Mouse (Mus musculus): Measurements from ENCODE around the gene Slc1a5. TPM values are rescaled to one million over a fixed set of nuclear protein-coding genes. Genes with fewer than 3 reads are reported as not detected.

Gene Slc1a5
- total RNA-seq, 2 experiments from 2014 or later = 22.6 to 28.7 TPM

GRCm38 (mm10) chr7:16781555-16781815, 345 bp downstream of the Slc1a5 start:
- intact Hi-C loops (cut with DNase I) = loop anchor here (2.0 kb wide), 2 partner anchors 21 to 35 kb away; no protein-coding TSS in a partner anchor
- DNase-seq = no peak

- DNase-seq = peak; percentile 37 to 51
- intact Hi-C loops (cut with DNase I) = loop anchor here (2.0 kb wide), 2 partner anchors 21 to 35 kb away; no protein-coding TSS in a partner anchor
These were observed 845 bp downstream of the Slc1a5 start for GRCm38 (mm10) chr7:16781816-16782554.

- peak; percentile 27 to 38 for DNase-seq
- intact Hi-C loops (cut with DNase I) = no loop called here
These were observed 1.5 kb downstream of the Slc1a5 start for GRCm38 (mm10) chr7:16782555-16783125.

- peak; percentile 23 to 32 for DNase-seq
- intact Hi-C loops (cut with DNase I) = no loop called here
These were observed 2.1 kb downstream of the Slc1a5 start for GRCm38 (mm10) chr7:16783224-16783688.

DNA sequence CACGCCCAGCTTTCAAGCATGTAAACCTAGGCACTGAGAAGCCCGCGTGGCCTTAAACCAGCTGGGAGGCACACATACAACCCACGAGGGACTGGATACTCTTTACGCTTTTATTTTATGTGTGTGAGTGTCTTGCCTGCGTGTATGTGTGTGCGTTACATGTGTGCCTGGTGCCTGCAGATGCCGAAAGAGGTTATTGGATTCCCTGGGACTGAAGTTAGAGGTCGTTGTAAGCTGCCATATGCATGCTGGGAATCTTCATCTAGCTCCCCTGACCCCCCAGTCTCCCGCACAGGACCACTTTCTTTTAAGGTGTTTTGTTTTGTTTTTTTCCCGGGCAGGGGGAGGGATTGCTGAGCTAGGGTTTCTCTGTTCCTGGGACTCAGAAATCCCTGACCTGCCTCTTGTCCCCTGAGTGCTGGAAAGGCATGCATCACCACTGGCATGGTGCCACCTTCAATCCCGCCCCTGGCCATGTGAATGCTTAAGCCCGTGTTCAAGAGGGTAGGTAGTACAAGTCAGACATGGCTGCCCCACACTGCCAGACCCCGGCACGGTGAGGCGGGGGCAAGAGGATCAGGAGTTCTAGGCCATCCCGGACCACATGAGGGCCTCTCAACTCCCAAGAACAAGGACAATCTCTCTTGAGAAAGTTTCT, 2.7 kb downstream of the Slc1a5 start:
- intact Hi-C loops (cut with DNase I) = no loop called here
- peak; percentile 63 to 72 for DNase-seq

- intact Hi-C loops (cut with DNase I) = no loop called here
- no peak for DNase-seq
These were observed 3.4 kb downstream of the Slc1a5 start for GRCm38 (mm10) chr7:16784498-16784976.

DNA sequence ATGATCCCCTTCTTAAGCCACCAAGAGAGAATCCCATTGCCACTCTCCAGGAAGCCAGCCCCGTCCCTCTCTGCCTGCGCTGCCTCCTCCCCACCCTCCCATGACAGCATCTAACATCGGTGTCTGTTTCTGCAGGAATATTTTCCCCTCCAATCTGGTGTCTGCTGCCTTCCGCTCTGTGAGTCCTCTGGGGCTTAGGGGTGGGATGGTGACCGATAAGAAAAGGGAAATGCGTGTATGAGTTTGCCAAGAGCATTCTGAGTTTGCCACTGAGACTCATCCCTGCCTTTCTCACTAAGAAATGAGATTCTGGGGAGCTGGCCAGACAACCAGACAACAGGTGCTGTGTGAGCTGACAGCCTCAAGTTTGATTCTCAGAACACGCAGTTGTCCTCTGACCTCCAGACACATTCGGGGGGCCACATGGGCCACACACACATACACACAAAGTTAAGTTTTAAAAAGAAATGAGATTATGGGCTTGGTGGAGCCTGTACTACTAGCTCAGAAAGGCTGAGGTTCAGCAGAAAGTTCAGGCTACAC, 4.5 kb downstream of the Slc1a5 start:
- intact Hi-C loops (cut with DNase I) = no loop called here
- no peak for DNase-seq

- DNase-seq = no peak
- intact Hi-C loops (cut with DNase I) = no loop called here
These were observed 11.2 kb downstream of the Slc1a5 start for GRCm38 (mm10) chr7:16792316-16792715.

DNA sequence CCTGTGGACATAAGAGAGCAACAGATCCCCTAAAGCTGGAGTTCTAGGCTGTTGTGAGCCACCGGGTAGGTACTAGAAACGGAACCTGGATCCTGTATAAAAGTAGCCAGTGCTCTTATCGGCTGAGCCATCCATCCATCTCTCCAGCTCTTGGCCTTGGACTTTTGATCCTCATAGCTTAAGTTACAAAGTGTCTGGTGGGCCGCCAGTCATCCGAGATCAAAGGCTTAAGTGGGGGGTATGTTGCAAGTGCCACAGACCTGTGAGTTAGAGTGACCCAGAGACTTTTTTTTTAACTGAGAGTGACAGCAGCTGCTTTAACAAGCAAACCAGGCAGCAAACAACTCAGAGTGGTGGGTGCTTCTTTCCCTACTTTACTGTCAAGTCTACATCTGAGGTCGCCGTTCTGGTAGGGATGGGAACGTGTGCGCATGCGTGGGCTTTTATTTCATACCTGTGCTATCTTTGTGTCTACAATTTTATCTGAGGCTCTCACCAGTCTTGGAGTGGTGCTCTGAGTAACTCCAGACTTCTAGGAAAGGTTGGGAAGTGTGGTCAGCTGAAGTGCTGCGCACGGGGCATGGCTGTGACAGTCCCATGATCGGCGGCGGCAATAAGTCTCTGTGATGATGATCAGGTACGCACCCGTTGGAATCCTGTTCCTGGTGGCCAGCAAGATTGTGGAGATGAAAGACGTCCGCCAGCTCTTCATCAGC, 12.0 kb downstream of the Slc1a5 start:
- DNase-seq = peak in 1 of 2 experiments; percentile 26
- intact Hi-C loops (cut with DNase I) = no loop called here

DNA sequence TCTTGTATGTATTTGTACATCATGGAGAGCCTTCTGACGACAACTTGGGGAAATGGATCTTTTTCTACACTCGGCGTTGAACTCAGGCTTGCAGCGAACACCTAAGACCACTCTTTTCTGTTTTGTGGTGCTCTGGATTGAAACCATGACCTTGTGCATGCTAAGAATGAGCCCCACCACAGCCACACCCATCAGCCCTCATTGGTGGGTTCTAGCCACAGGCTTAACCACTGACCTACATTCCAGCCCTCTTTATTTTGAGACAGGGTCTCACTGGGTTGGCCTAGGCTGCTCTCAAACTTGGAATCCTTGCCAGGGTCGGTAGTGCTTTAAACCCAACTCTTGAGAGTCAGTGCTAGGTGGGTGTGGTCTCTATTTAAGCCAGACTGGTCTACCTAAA, 13.7 kb downstream of the Slc1a5 start:
- DNase-seq = no peak
- intact Hi-C loops (cut with DNase I) = no loop called here

DNA sequence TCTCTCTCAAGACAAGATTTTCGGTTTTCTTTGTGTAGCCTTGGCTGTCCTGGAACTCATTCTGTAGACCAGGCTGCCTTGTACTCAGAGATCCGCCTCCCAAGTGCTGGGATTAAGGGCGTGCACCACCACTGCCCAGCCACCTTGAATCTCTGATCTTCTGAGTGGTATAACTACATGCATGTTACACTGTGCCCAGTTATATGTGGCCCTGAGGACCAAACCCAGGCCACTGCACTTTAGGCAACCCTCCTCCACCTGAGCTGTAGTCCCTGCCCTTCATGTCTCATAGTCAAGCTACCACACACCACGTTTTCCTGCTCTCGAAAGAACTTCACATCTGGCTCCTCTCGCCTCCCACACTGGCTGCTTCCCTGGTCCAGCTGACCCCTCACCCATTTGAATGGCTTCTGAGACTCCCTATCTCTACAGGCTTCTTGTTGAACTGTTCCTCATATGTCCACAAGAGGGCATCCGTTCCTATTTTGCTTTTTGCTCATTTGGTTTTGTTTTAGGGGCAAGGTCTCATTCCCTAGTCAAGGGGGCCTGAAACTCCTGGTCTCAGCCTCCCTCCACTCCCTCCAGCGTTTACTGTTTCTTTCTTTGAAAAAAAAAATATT, 23.4 kb downstream of the Slc1a5 start:
- DNase-seq = peak in 1 of 2 experiments; percentile 46
- intact Hi-C loops (cut with DNase I) = loop anchor here (5.0 kb wide), 1 partner anchor 177 kb away; no protein-coding TSS in a partner anchor

DNA sequence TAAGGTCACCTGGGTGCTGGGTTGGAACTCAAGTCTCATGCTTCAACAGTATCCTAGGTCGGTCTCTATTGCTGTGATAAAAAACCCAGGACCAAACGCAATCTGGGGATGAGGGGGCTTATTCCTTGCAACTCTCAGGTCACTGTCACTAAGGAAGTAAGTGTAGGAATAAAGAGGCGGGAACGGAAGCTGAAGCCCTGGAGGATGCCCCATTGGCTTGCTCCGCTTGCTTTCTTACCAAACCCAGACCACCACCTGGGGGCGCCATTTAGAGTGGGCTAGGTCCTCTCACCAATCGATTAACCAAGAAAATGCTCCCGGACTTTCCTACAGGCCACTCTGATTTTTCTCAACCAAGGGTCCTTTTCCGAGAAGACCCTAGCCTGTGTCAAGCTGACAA, 26.8 kb downstream of the Slc1a5 start:
- DNase-seq = no peak
- intact Hi-C loops (cut with DNase I) = loop anchor here (5.0 kb wide), 1 partner anchor 181 kb away; no protein-coding TSS in a partner anchor

GRCm38 (mm10) chr7:16808647-16809046, 27.5 kb downstream of the Slc1a5 start:
- intact Hi-C loops (cut with DNase I) = loop anchor here (1.0 to 5.0 kb wide), 2 partner anchors 62 to 181 kb away; no protein-coding TSS in a partner anchor
- DNase-seq = peak in 1 of 2 experiments; percentile 38

- intact Hi-C loops (cut with DNase I) = loop anchor here (1.0 to 5.0 kb wide), 2 partner anchors 63 to 182 kb away; no protein-coding TSS in a partner anchor
- DNase-seq = peak; percentile 76 to 85
These were observed 28.6 kb downstream of the Slc1a5 start for GRCm38 (mm10) chr7:16809739-16810138.

GRCm38 (mm10) chr7:16810399-16810919, 29.3 kb downstream of the Slc1a5 start:
- intact Hi-C loops (cut with DNase I) = no loop called here
- no peak for DNase-seq

GRCm38 (mm10) chr7:16810920-16811648, 29.9 kb downstream of the Slc1a5 start:
- peak in 1 of 2 experiments; percentile 39 for DNase-seq
- intact Hi-C loops (cut with DNase I) = no loop called here

- intact Hi-C loops (cut with DNase I) = loop anchor here (2.0 kb wide), 1 partner anchor 81 kb away; no protein-coding TSS in a partner anchor
- no peak for DNase-seq
These were observed 30.5 kb downstream of the Slc1a5 start for GRCm38 (mm10) chr7:16811649-16812070.

- no peak for DNase-seq
- intact Hi-C loops (cut with DNase I) = loop anchor here (2.0 kb wide), 1 partner anchor 80 kb away; no protein-coding TSS in a partner anchor
These were observed 31.4 kb downstream of the Slc1a5 start for GRCm38 (mm10) chr7:16812505-16812904.
